Mouse (Mus musculus) limb, embryonic 14.5 days (tissue): Measurements from ENCODE around the gene Hspd1. TPM values are rescaled to one million over a fixed set of nuclear protein-coding genes. Genes with fewer than 3 reads are reported as not detected.
A peak's percentile ranks its signal among the peaks of the same experiment; 100 is the strongest.

ENCODE experiments used
- ATAC-seq: fragments of 200-750 bp; cut with Nextera tagmentation; 2 replicates; pipeline ENCODE4 v1.8.0; 2017; ENCODE audit warnings: low read depth, moderate number of reproducible peaks, moderate TSS enrichment; ENCODE audit not compliant: low FRiP score
- DNase-seq: peaks from one replicate; pipeline ENCODE4 v3.0.0-alpha.2; 2015; ENCODE audit warnings: low spot score
- H3K27ac ChIP-seq: fragments of 300-500 bp; sonication (generic); replicated peaks from 2 replicates; pipeline ENCODE4 v1.5.1; 2014; ENCODE audit warnings: low read depth, mild to moderate bottlenecking, low read length, moderate library complexity, mixed read lengths
- H3K27me3 ChIP-seq: fragments of 300-500 bp; sonication (generic); 2 replicates; pipeline ENCODE4 v1.6.1; 2014; ENCODE audit warnings: low read length, mixed read lengths; ENCODE audit not compliant: control insufficient read depth, insufficient read depth
- H3K36me3 ChIP-seq: fragments of 300-500 bp; sonication (generic); 2 replicates; pipeline ENCODE4 v1.6.1; 2014; ENCODE audit warnings: mild to moderate bottlenecking, low read length, moderate library complexity, mixed read lengths; ENCODE audit not compliant: control insufficient read depth, insufficient read depth
- H3K4me1 ChIP-seq: fragments of 300-500 bp; sonication (generic); 2 replicates; pipeline ENCODE4 v1.6.1; 2014; ENCODE audit warnings: antibody characterized with exemption, low read length, mixed read lengths; ENCODE audit not compliant: control insufficient read depth, insufficient read depth
- H3K4me2 ChIP-seq: fragments of 300-500 bp; sonication (generic); replicated peaks from 2 replicates; pipeline ENCODE4 v1.6.1; 2014; ENCODE audit warnings: low read depth, mild to moderate bottlenecking, low read length, moderate library complexity; ENCODE audit not compliant: severe bottlenecking
- H3K4me3 ChIP-seq: fragments of 300-500 bp; sonication (generic); replicated peaks from 2 replicates; pipeline ENCODE4 v1.5.1; 2014; ENCODE audit warnings: low read length
- H3K9ac ChIP-seq: fragments of 300-500 bp; sonication (generic); 2 replicates; pipeline ENCODE4 v1.6.1; 2014; ENCODE audit warnings: mild to moderate bottlenecking, low read depth, low read length, moderate library complexity; ENCODE audit not compliant: severe bottlenecking
- H3K9me3 ChIP-seq: fragments of 300-500 bp; sonication (generic); 2 replicates; pipeline ENCODE4 v1.6.1; 2016; ENCODE audit warnings: low read length; ENCODE audit not compliant: control insufficient read depth
- POLR2A ChIP-seq: fragments of 200-500 bp; IDR thresholded peaks from 2 replicates; pipeline ENCODE4 v1.8.0; 2012; ENCODE audit warnings: inconsistent platforms, mild to moderate bottlenecking, moderate library complexity, borderline replicate concordance; ENCODE audit not compliant: insufficient read depth, insufficient read length; ENCODE audit errors: extremely low read depth
- WGBS: fragments of 180-500 bp; shearing (Covaris S2); extraction: QIAGEN DNeasy Blood & Tissue Kit; methylation state at CpG from one replicate; pipeline ENCODE4 v1.1.7; 2014; 5-methylcytosine and 5-hydroxymethylcytosine counted together
- polyA plus RNA-seq, 2 experiments: library from polyadenylated mRNA; depleted of rRNA in 1 of 2; stranded (reverse) in 1 of 2; unstranded in 1 of 2; fragments of >200 nt; fragmentation: Nextera tagmentation in 1 of 2; extraction: Ambion mirVana in 1 of 2; gene quantifications; 2 replicates each; pipeline versions ENCODE4 v1.2.1 to v1.2.3; 2012 to 2014

Gene Hspd1
- polyA plus RNA-seq, 2 experiments, result 161 to 252 TPM

GRCm38 (mm10) chr1:55055322-55056115 lies 32.5 kb downstream of the Hspd1 start:
- H3K27ac ChIP-seq, result no peak overlapping the region
- H3K4me3 ChIP-seq, result no peak overlapping the region
- no peaks in the 10 kb centered on the region; the same call in 1 of the 2 replicates for H3K4me1 ChIP-seq
- H3K9ac ChIP-seq, result no peak overlapping the region
- WGBS, result 87% methylated on average over 5 of the region's 5 CpGs
- DNase-seq (no peak), ATAC-seq (no peak)
- no peaks in the 10 kb centered on the region for H3K27me3 ChIP-seq
- no peaks in the 10 kb centered on the region for H3K36me3 ChIP-seq
- no peak overlapping the region for H3K4me2 ChIP-seq
- no peak for TF ChIP-seq POLR2A
- no peaks in the 10 kb centered on the region for H3K9me3 ChIP-seq

DNA sequence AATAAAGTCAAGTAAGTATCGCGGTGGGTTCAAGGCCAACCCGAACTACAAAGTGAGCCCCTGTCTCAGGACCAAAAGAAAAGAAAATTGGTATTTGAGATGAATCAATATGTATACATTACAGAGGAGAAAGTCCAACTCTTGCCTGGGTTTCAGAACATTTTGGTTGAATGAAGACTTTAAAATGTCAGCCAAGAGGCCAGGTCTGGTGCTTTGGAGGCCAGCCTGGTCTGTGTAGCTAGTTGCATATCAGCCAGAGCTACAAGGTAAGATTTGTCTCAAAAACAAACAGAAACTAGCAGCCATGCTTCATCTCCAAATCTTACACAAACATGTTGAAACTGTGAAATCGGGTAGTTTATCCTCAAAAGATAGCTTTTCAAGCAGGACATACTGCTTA lies 34.4 kb downstream of the Hspd1 start:
- WGBS, result 74% methylated on average over 4 of the region's 4 CpGs
- ATAC-seq, result no peak
- Histone ChIP-seq H3K27me3 (no peaks in the 10 kb centered on the region), H3K4me1 (no peaks in the 10 kb centered on the region; the same call in 1 of the 2 replicates), H3K4me2 (peak overlapping the region; percentile 79), H3K36me3 (no peaks in the 10 kb centered on the region), H3K9ac (no peak overlapping the region; the same call in 1 of the 2 replicates), H3K9me3 (no peaks in the 10 kb centered on the region), H3K4me3 (peak overlapping the region; percentile 85), H3K27ac (no peak overlapping the region)
- no peak for TF ChIP-seq POLR2A
- no peak for DNase-seq

DNA sequence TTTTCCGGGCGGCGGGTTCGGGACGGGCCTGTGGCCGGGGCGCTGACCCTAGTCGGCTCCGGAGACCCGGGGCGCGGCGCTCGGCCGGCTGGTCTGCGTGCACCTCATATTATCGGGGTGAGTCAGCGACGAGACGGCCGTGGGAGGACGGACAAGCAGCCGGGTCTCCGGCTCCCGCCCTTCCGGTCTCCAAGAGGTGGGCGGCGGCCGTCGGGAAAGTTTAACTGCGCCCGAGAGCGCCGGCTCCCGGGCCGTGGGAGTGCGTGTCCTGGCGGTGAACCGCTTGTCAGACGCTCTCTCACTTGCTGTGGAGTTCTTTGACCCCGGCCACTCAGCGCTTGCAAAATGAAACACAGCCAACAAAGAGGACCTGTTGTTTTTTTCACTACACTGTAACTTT lies 35.0 kb downstream of the Hspd1 start:
- peak overlapping the region; percentile 79 for H3K4me2 ChIP-seq
- no peaks in the 10 kb centered on the region; the same call in 1 of the 2 replicates for H3K4me1 ChIP-seq
- H3K9me3 ChIP-seq, result no peaks in the 10 kb centered on the region
- peak; percentile 63 for ATAC-seq
- under 1% methylated on average over 29 of the region's 42 CpGs for WGBS
- no peaks in the 10 kb centered on the region for H3K36me3 ChIP-seq
- H3K27me3 ChIP-seq, result no peaks in the 10 kb centered on the region
- peak overlapping the region; percentile 33; the same call in 1 of the 2 replicates for H3K27ac ChIP-seq
- peak overlapping the region; percentile 85 for H3K4me3 ChIP-seq
- TF ChIP-seq POLR2A, result no peak
- H3K9ac ChIP-seq, result peak overlapping the region; percentile 78
- DNase-seq, result peak; percentile 7

DNA sequence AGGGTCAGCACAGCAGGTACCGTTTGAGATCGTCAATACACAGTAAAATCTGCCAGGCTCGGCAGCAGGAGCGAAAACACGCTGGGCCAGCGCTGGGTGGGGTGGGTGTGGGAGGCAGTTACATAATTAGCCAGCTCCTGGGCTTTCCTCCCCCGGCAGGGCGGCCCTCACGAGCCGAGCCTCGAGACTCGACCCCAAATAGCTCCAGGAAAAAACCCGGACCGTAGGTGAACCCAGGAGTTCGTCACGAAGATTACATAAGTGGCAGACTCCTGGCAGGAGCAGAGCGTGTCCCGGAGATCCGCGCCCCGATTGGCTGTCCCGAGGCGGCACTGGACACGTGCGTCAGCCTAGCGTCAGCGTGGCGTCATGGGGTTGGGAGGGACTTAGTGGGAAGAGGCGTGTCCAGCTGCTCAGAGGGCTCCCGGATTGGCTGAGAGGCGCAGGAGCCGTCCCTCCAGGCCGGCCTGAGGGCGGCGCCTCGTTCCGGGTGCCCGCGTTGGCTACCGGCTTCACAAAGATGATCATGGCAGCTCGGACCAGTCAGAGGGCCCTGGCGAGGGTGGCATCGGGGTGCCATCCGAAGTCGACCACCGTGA lies 35.6 kb downstream of the Hspd1 start, which contains the start of gene Coq10b:
Gene Coq10b, plus strand, starts transcription at position 416 of the 599 bp plus-strand sequence.
- H3K27ac ChIP-seq, result peak within 1 kb of the TSS; percentile 58
- peak within 1 kb of the TSS; percentile 79 for H3K4me2 ChIP-seq
- no peaks in the 10 kb centered on the region for H3K9me3 ChIP-seq
- ATAC-seq (peak; percentile 100), DNase-seq (peak; percentile 97)
- H3K9ac ChIP-seq, result peak within 1 kb of the TSS; percentile 78
- no peaks in the 10 kb centered on the region for H3K36me3 ChIP-seq
- H3K27me3 ChIP-seq, result no peaks in the 10 kb centered on the region
- WGBS, result under 1% methylated on average over 39 of the region's 46 CpGs
- TF ChIP-seq POLR2A, result 0 out of 2 replicates have a peak, but pooled peaks have one; percentile 54
- no peaks in the 10 kb centered on the region; the same call in 1 of the 2 replicates for H3K4me1 ChIP-seq
- H3K4me3 ChIP-seq, result peak within 1 kb of the TSS; percentile 85

- Histone ChIP-seq H3K27me3 (no peaks in the 10 kb centered on the region), H3K4me2 (peak overlapping the region; percentile 79; the same call in 1 of the 2 replicates), H3K36me3 (no peaks in the 10 kb centered on the region), H3K9me3 (no peaks in the 10 kb centered on the region), H3K9ac (no peak overlapping the region), H3K27ac (no peak overlapping the region), H3K4me1 (no peaks in the 10 kb centered on the region; the same call in 1 of the 2 replicates), H3K4me3 (no peak overlapping the region)
- DNase-seq (no peak), ATAC-seq (no peak)
- no peak for TF ChIP-seq POLR2A
- WGBS, result 70% methylated on average over 3 of the region's 3 CpGs
These were observed 36.4 kb downstream of the Hspd1 start for GRCm38 (mm10) chr1:55051671-55052070.
